ENCODE assay signal across 8 mouse cellular contexts in genomic region chr11:62458780-62459179, GRCm38 (mm10). TPM values are rescaled to one million over a fixed set of nuclear protein-coding genes. Genes with fewer than 3 reads are reported as not detected.
DNase-seq lines count a peak whose midpoint lies in the region; ATAC-seq and TF ChIP-seq lines count a peak whose summit lies in the region.

No protein-coding gene starts in this region.

- peak overlapping the region; percentile 98 for H3K9ac ChIP-seq in embryonic facial prominence, embryonic 11.5 days (replicated peaks; ENCODE audit: low read length)
- H3K9ac ChIP-seq in intestine, embryonic 16.5 days (ENCODE audit: low read depth, low read length), result peak overlapping the region; percentile 99
- H3K9ac ChIP-seq in neural tube, embryonic 12.5 days, result peak overlapping the region; percentile 99

- peak overlapping the region; percentile 62 for H3K4me2 ChIP-seq in embryonic facial prominence, embryonic 11.5 days (ENCODE audit: low read depth, low read length)
- H3K4me2 ChIP-seq in intestine, embryonic 16.5 days (ENCODE audit: low read depth, low read length), result peak overlapping the region; percentile 81
- peak overlapping the region; percentile 78 for H3K4me2 ChIP-seq in neural tube, embryonic 12.5 days (replicated peaks)

- no peak for ATAC-seq in embryonic facial prominence, embryonic 11.5 days (replicated peaks; ENCODE audit: insufficient number of reproducible peaks, low FRiP score, low TSS enrichment, low read depth)
- no peak for ATAC-seq in intestine, embryonic 16.5 days
- no peak for ATAC-seq in neural tube, embryonic 12.5 days (ENCODE audit: low FRiP score, low read depth)

- no peaks in the 10 kb centered on the region for H3K27me3 ChIP-seq in embryonic facial prominence, embryonic 11.5 days (ENCODE audit: control insufficient read depth, insufficient read depth, low read length)
- no peaks in the 10 kb centered on the region for H3K27me3 ChIP-seq in intestine, embryonic 16.5 days (replicated peaks; ENCODE audit: control insufficient read depth, insufficient read depth, low read length)
- no peaks in the 10 kb centered on the region for H3K27me3 ChIP-seq in neural tube, embryonic 12.5 days (replicated peaks)

- TF ChIP-seq CTCF in layer of hippocampus, adult 2 months (conservative IDR thresholded peaks at IDR 0.05), result no peak

- H3K27ac ChIP-seq in layer of hippocampus, adult 2 months, result peak overlapping the region; percentile 90
- H3K27ac ChIP-seq in embryonic facial prominence, embryonic 11.5 days (replicated peaks; ENCODE audit: low read depth, low read length), result peak overlapping the region; percentile 94
- peak overlapping the region; percentile 99 for H3K27ac ChIP-seq in intestine, embryonic 16.5 days (ENCODE audit: low read length)
- H3K27ac ChIP-seq in neural tube, embryonic 12.5 days, result peak overlapping the region; percentile 97; the same call in 1 of the 2 replicates

- intact Hi-C loops in left cerebral cortex, postnatal 36 days (cut with DNase I), result loop anchor here (5.0 kb wide), 1 partner anchor 79 kb away; the partner anchor contains the start of gene Cenpv

- WGBS in embryonic facial prominence, embryonic 11.5 days, result under 1% methylated on average over 9 of the region's 9 CpGs
- WGBS in intestine, embryonic 16.5 days, result under 1% methylated on average over 9 of the region's 9 CpGs
- whole genome bisulfite sequencing in neural tube, embryonic 12.5 days, result 2% methylated on average over 9 of the region's 9 CpGs

- no peaks in the 10 kb centered on the region for H3K9me3 ChIP-seq in embryonic facial prominence, embryonic 11.5 days (replicated peaks; ENCODE audit: control insufficient read depth, low read length)
- no peaks in the 10 kb centered on the region for H3K9me3 ChIP-seq in intestine, embryonic 16.5 days (ENCODE audit: control insufficient read depth, low read length)
- no peaks in the 10 kb centered on the region for H3K9me3 ChIP-seq in neural tube, embryonic 12.5 days

- H3K36me3 ChIP-seq in embryonic facial prominence, embryonic 11.5 days (replicated peaks; ENCODE audit: control insufficient read depth, insufficient read depth, low read depth, low read length), result no peaks in the 10 kb centered on the region
- H3K36me3 ChIP-seq in intestine, embryonic 16.5 days (ENCODE audit: control insufficient read depth, insufficient read depth, low read length), result no peaks in the 10 kb centered on the region
- no peaks in the 10 kb centered on the region for H3K36me3 ChIP-seq in neural tube, embryonic 12.5 days

- H3K4me3 ChIP-seq in layer of hippocampus, adult 2 months, result peak overlapping the region; percentile 97
- peak overlapping the region; percentile 94 for H3K4me3 ChIP-seq in embryonic facial prominence, embryonic 11.5 days (ENCODE audit: low read depth, low read length)
- peak overlapping the region; percentile 95 for H3K4me3 ChIP-seq in intestine, embryonic 16.5 days (ENCODE audit: low read length)
- H3K4me3 ChIP-seq in neural tube, embryonic 12.5 days, result peak overlapping the region; percentile 96

- no peaks in the 10 kb centered on the region for H3K4me1 ChIP-seq in embryonic facial prominence, embryonic 11.5 days (ENCODE audit: control insufficient read depth, insufficient read depth, low read length)
- peaks cover 5% of the 10 kb centered on the region for H3K4me1 ChIP-seq in intestine, embryonic 16.5 days (ENCODE audit: control insufficient read depth, insufficient read depth, low read length)
- peaks cover 4% of the 10 kb centered on the region for H3K4me1 ChIP-seq in neural tube, embryonic 12.5 days

- DNase-seq in layer of hippocampus, adult 2 months (ENCODE audit: low spot score in 2 of 2), result no peak
- DNase-seq in layer of hippocampus, adult 11-12 months (ENCODE audit: low spot score), result no peak
- DNase-seq in embryonic facial prominence, embryonic 11.5 days (ENCODE audit: low spot score), result no peak
- no peak for DNase-seq in left cerebral cortex, postnatal 36 days (ENCODE audit: low spot score in 2 of 2)
- no peak for DNase-seq in right cerebral cortex, postnatal 14 days
- DNase-seq in yolk sac, embryonic 10.5 days (ENCODE audit: low spot score), result no peak

RNA-seq across cellular contexts. Expression of gene Ncor1, which starts 0.4 kb away (rescaled TPM):
- 100 to 1,000 TPM; 300 to 303 TPM for total RNA-seq in layer of hippocampus, adult 2 months (2021)
- 157 and 170 TPM in 2 replicates for polyA plus RNA-seq in embryonic facial prominence, embryonic 11.5 days (2014; fragmentation: Nextera tagmentation; extraction: Ambion mirVana)
- polyA plus RNA-seq in intestine, embryonic 16.5 days (2015; fragmentation: Nextera tagmentation; extraction: Ambion mirVana), result 40.2 and 42.0 TPM in 2 replicates
- 194 and 201 TPM in 2 replicates for polyA plus RNA-seq in neural tube, embryonic 12.5 days (2016; fragmentation: Nextera tagmentation; extraction: Ambion mirVana)
- total RNA-seq in left cerebral cortex, postnatal 36 days (2021), result 100 to 1,000 TPM; 237 to 292 TPM

RNA-seq across cellular contexts. Expression of gene Pigl, which starts 0.5 kb away (rescaled TPM):
- total RNA-seq in layer of hippocampus, adult 2 months (2021), result 1 to 10 TPM; 7.3 to 8.7 TPM
- 12.1 and 14.2 TPM in 2 replicates for polyA plus RNA-seq in embryonic facial prominence, embryonic 11.5 days (2014; fragmentation: Nextera tagmentation; extraction: Ambion mirVana)
- polyA plus RNA-seq in intestine, embryonic 16.5 days (2015; fragmentation: Nextera tagmentation; extraction: Ambion mirVana), result 11.8 and 12.7 TPM in 2 replicates
- polyA plus RNA-seq in neural tube, embryonic 12.5 days (2016; fragmentation: Nextera tagmentation; extraction: Ambion mirVana), result 10.7 and 10.8 TPM in 2 replicates
- 1 to 10 TPM; 5.5 to 6.4 TPM for total RNA-seq in left cerebral cortex, postnatal 36 days (2021)
